Mouse (Mus musculus): ENCODE measurements around the gene Lat2.

- TF ChIP-seq POLR2A (IDR thresholded peaks at IDR 0.05; ENCODE audit: borderline replicate concordance, extremely low read depth, insufficient read depth, insufficient read length, poor library complexity, severe bottlenecking), result no peak
- TF ChIP-seq CTCF (IDR thresholded peaks at IDR 0.05; ENCODE audit: borderline replicate concordance, extremely low read depth, insufficient read depth, insufficient read length), result no peak
Measured at GRCm38 (mm10) chr5:134615780-134616179, 955 bp upstream of the Lat2 start.

All from brain, embryonic 14.5 days (tissue).